Mouse (Mus musculus) regulatory T cell (primary cell): ENCODE measurements around the gene Tbpl1.

ENCODE experiments used
- in situ Hi-C: fragments of 300-600 bp; cut with MboI, MseI; formaldehyde crosslinking; loops from one replicate; pipeline ENCODE4 v1.15.1; 2025; ENCODE audit warnings: high pct_unique_total_duplicates

The Tbpl1 gene

GRCm38 (mm10) chr10:22710173-22710777 is 21.5 kb downstream of the Tbpl1 start:
- in situ Hi-C loops: loop anchor here (5.0 kb wide), 1 partner anchor 48 kb away; no protein-coding TSS in a partner anchor

GRCm38 (mm10) chr10:22708190-22708843 is 23.4 kb downstream of the Tbpl1 start:
- in situ Hi-C loops: no loop called here

- in situ Hi-C loops: no loop called here
Observed at GRCm38 (mm10) chr10:22703844-22704243, 27.9 kb downstream of the Tbpl1 start.

GRCm38 (mm10) chr10:22701485-22702315 is 30.0 kb downstream of the Tbpl1 start:
- in situ Hi-C loops: no loop called here

- in situ Hi-C loops: no loop called here
Observed at GRCm38 (mm10) chr10:22700773-22701172, 31.0 kb downstream of the Tbpl1 start.

- in situ Hi-C loops: no loop called here
Observed at GRCm38 (mm10) chr10:22699487-22700335, 32.0 kb downstream of the Tbpl1 start.

- in situ Hi-C loops: no loop called here
Observed at GRCm38 (mm10) chr10:22698158-22698953, 33.4 kb downstream of the Tbpl1 start.

- in situ Hi-C loops: no loop called here
Observed at GRCm38 (mm10) chr10:22696864-22697263, 34.9 kb downstream of the Tbpl1 start.

- in situ Hi-C loops: no loop called here
Observed at GRCm38 (mm10) chr10:22696236-22696635, 35.5 kb downstream of the Tbpl1 start.

GRCm38 (mm10) chr10:22675848-22676630 is 55.7 kb downstream of the Tbpl1 start:
- in situ Hi-C loops: no loop called here

GRCm38 (mm10) chr10:22674176-22674575 is 57.6 kb downstream of the Tbpl1 start:
- in situ Hi-C loops: no loop called here

GRCm38 (mm10) chr10:22668509-22668908 is 63.2 kb downstream of the Tbpl1 start:
- in situ Hi-C loops: no loop called here

- in situ Hi-C loops: loop anchor here (5.0 kb wide), 1 partner anchor 52 kb away; no protein-coding TSS in a partner anchor
Observed at GRCm38 (mm10) chr10:22660286-22661000, 71.3 kb downstream of the Tbpl1 start.

- in situ Hi-C loops: no loop called here
Observed at GRCm38 (mm10) chr10:22659386-22659725, 72.4 kb downstream of the Tbpl1 start.

GRCm38 (mm10) chr10:22658534-22659385 is 73.0 kb downstream of the Tbpl1 start:
- in situ Hi-C loops: no loop called here
